Mouse (Mus musculus): Measurements from ENCODE around the gene Ccdc117. TPM values are rescaled to one million over a fixed set of nuclear protein-coding genes. Genes with fewer than 3 reads are reported as not detected.

Ccdc117 gene
- polyA plus RNA-seq, 2 experiments: 19.6 to 20.9 TPM

GRCm38 (mm10) chr11:5500903-5501741, 40.9 kb downstream of the Ccdc117 start:
- H3K27me3 ChIP-seq (ENCODE audit: control insufficient read depth, insufficient read depth, low read length): no peaks in the 10 kb centered on the region
- no peak for ATAC-seq (ENCODE audit: low FRiP score, low read depth)
- no peak overlapping the region for H3K9ac ChIP-seq (ENCODE audit: low read depth, low read length, severe bottlenecking)
- 75% methylated on average over 13 of the region's 13 CpGs for WGBS
- no peak for TF ChIP-seq POLR2A (IDR thresholded peaks at IDR 0.05; ENCODE audit: borderline replicate concordance, extremely low read depth, insufficient read depth, insufficient read length)
- no peak overlapping the region for H3K4me3 ChIP-seq (replicated peaks; ENCODE audit: low read length)
- no peak overlapping the region for H3K4me2 ChIP-seq (replicated peaks; ENCODE audit: low read depth, low read length, severe bottlenecking)
- H3K9me3 ChIP-seq (ENCODE audit: control insufficient read depth, low read length): no peaks in the 10 kb centered on the region
- no peaks in the 10 kb centered on the region for H3K36me3 ChIP-seq (ENCODE audit: control insufficient read depth, insufficient read depth, low read length)
- no peak for DNase-seq (ENCODE audit: low spot score)
- no peaks in the 10 kb centered on the region for H3K4me1 ChIP-seq (ENCODE audit: control insufficient read depth, insufficient read depth, low read length)
- H3K27ac ChIP-seq (replicated peaks; ENCODE audit: low read depth, low read length): no peak overlapping the region

GRCm38 (mm10) chr11:5499961-5500644, 41.9 kb downstream of the Ccdc117 start:
- 77% methylated on average over 11 of the region's 11 CpGs for WGBS
- no peaks in the 10 kb centered on the region for H3K4me1 ChIP-seq (ENCODE audit: control insufficient read depth, insufficient read depth, low read length)
- ATAC-seq (ENCODE audit: low FRiP score, low read depth): no peak
- no peak overlapping the region for H3K4me3 ChIP-seq (replicated peaks; ENCODE audit: low read length)
- no peak for TF ChIP-seq POLR2A (IDR thresholded peaks at IDR 0.05; ENCODE audit: borderline replicate concordance, extremely low read depth, insufficient read depth, insufficient read length)
- H3K27me3 ChIP-seq (ENCODE audit: control insufficient read depth, insufficient read depth, low read length): no peaks in the 10 kb centered on the region
- H3K27ac ChIP-seq (replicated peaks; ENCODE audit: low read depth, low read length): no peak overlapping the region
- H3K36me3 ChIP-seq (ENCODE audit: control insufficient read depth, insufficient read depth, low read length): no peaks in the 10 kb centered on the region
- DNase-seq (ENCODE audit: low spot score): no peak
- no peak overlapping the region for H3K4me2 ChIP-seq (replicated peaks; ENCODE audit: low read depth, low read length, severe bottlenecking)
- H3K9me3 ChIP-seq (ENCODE audit: control insufficient read depth, low read length): no peaks in the 10 kb centered on the region
- no peak overlapping the region for H3K9ac ChIP-seq (ENCODE audit: low read depth, low read length, severe bottlenecking)

GRCm38 (mm10) chr11:5498931-5499661, 42.9 kb downstream of the Ccdc117 start:
- TF ChIP-seq POLR2A (IDR thresholded peaks at IDR 0.05; ENCODE audit: borderline replicate concordance, extremely low read depth, insufficient read depth, insufficient read length): no peak
- no peak for ATAC-seq (ENCODE audit: low FRiP score, low read depth)
- H3K4me3 ChIP-seq (replicated peaks; ENCODE audit: low read length): no peak overlapping the region

GRCm38 (mm10) chr11:5498422-5498821, 43.6 kb downstream of the Ccdc117 start:
- DNase-seq (ENCODE audit: low spot score): no peak
- no peak overlapping the region for H3K27ac ChIP-seq (replicated peaks; ENCODE audit: low read depth, low read length)
- WGBS: 81% methylated on average over 9 of the region's 9 CpGs

More at GRCm38 (mm10) chr11:5498931-5499661, 42.9 kb downstream of the Ccdc117 start:
- Histone ChIP-seq H3K4me2 (replicated peaks; ENCODE audit: low read depth, low read length, severe bottlenecking) (no peak overlapping the region), H3K9ac (ENCODE audit: low read depth, low read length, severe bottlenecking) (no peak overlapping the region), H3K36me3 (ENCODE audit: control insufficient read depth, insufficient read depth, low read length) (no peaks in the 10 kb centered on the region), H3K9me3 (ENCODE audit: control insufficient read depth, low read length) (no peaks in the 10 kb centered on the region), H3K27me3 (ENCODE audit: control insufficient read depth, insufficient read depth, low read length) (no peaks in the 10 kb centered on the region), H3K4me1 (ENCODE audit: control insufficient read depth, insufficient read depth, low read length) (no peaks in the 10 kb centered on the region), H3K27ac (replicated peaks; ENCODE audit: low read depth, low read length) (no peak overlapping the region)
- WGBS: 77% methylated on average over 13 of the region's 13 CpGs
- DNase-seq (ENCODE audit: low spot score): no peak

More at GRCm38 (mm10) chr11:5498422-5498821, 43.6 kb downstream of the Ccdc117 start:
- Histone ChIP-seq H3K4me3 (replicated peaks; ENCODE audit: low read length) (no peak overlapping the region), H3K27me3 (ENCODE audit: control insufficient read depth, insufficient read depth, low read length) (no peaks in the 10 kb centered on the region), H3K9me3 (ENCODE audit: control insufficient read depth, low read length) (no peaks in the 10 kb centered on the region), H3K4me2 (replicated peaks; ENCODE audit: low read depth, low read length, severe bottlenecking) (no peak overlapping the region), H3K36me3 (ENCODE audit: control insufficient read depth, insufficient read depth, low read length) (no peaks in the 10 kb centered on the region), H3K4me1 (ENCODE audit: control insufficient read depth, insufficient read depth, low read length) (no peaks in the 10 kb centered on the region), H3K9ac (ENCODE audit: low read depth, low read length, severe bottlenecking) (no peak overlapping the region)
- no peak for TF ChIP-seq POLR2A (IDR thresholded peaks at IDR 0.05; ENCODE audit: borderline replicate concordance, extremely low read depth, insufficient read depth, insufficient read length)
- ATAC-seq (ENCODE audit: low FRiP score, low read depth): no peak

Measured in limb, embryonic 14.5 days (tissue).